Mouse (Mus musculus) CD8-positive naive resting alpha-beta T cell, adult 2 months (primary cell): ENCODE results near the gene Cntn5.

Experiments used
- DNase-seq, 2 experiments: peaks; one replicate each; pipeline ENCODE4 v3.0.0; 2022; ENCODE audit warnings: low read depth in 2 of 2, low spot score in 2 of 2

Gene Cntn5

DNA sequence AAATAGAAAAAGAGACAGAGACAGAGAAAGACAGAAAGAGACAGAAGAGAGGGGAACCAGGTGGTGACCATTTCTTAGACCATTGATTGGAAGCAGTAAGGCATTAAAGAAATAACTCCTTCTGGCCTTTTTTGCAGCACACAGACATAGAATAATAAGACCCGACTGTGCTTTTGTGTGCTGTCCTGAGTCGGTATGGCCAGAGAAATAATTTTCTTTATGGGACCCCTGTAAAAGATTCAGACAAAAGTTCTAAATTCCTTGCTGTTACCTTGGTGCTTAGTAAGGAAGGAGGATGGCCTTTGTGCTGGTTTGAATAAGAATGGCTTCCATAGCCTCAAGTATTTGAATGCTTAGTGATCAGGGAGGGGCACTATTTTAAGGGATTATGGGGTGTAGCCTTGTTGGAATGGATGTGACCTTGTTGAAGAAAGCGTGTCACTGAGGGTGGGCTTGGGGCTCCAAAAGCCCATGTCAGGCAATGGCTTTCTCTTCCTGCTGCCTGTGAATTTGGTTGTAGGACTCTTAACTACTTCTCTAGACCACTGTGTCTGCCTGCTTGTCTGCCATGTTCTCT, 455.5 kb downstream of the Cntn5 start:
- no peak for DNase-seq

DNA sequence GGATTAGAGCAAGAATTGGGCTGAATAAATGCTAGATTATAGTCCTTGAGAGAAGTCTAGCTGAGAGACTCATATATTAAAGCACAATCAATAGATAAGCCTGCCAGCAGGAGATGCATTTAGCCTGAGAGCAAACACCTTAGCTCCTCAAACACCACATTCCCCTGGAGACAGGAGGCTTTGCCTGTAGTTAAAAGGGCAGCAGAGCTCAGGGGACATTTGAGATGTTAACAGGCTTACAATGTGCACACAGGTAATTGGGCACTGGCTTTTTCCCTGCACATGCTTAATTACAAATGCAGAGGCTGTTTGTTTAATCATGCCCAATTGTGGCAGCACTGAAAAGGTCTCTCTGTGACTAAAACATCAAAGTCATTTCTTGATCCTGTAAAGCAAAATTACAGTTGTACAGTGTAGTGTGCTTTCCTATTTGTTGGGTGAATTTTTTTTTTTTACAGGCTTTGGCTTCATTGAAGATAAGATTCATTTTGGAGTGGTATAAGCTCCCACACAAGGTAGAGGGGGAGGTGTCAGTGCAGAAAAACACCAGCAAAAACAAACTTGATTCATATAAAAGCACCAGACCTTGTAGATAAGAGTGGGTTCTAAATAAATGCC, 457.2 kb downstream of the Cntn5 start:
- no peak for DNase-seq

DNA sequence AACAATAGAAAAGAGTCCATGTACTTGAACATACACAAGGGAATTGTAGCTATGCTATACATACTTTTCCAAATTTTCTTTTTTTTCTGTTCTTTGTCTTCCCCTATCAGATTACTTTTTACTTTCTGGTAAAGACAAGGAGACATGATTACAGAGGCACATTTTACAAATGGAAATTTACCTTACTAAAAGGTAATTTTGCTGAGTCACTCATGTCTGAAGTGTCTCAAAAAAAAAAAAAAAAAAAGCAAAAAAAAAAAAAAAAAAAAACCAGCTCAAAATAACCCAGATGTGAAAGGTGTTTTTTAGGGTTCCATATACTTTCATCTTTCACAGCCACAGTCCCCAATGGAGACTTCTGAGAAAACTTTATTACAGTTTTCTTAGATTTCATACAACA, 492.5 kb downstream of the Cntn5 start:
- DNase-seq, result no peak

DNA sequence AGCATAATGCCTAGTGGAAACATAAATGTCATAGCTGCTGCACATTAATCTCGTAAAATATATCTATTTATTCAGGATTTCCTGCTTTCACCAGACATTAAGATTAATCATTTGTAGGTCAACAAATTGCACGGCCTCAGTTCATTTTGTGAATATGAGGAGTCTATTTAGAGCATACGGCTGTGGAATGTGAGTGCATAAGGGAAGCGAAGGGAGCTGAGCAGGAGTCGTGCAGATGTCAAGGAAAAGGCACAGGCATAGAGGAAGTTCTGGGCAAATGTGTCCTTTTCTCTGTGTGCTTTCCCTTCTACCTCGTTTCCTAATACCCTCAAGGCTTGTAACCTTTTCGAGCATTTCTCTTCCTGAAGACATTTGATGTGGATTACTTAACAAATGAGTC, 504.5 kb downstream of the Cntn5 start:
- DNase-seq, result no peak

DNA sequence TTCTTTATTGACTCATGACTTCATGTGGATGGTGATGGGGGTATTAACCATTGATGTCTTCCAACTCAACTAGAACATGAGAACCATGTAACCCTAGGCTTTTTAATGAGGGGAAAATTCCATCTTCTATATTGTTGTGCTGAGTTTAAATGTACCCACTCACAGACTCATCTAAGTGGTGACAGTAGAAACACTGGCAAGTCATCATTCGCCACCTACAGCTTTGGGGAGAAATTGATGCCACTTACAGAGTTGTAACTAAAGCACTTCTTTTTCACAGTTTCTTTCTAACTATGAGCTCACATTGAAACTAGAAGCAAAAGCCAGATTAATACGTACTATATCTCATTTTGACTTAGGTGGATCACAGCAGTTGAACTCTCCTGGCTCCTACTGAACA, 514.7 kb downstream of the Cntn5 start:
- DNase-seq, result no peak

DNA sequence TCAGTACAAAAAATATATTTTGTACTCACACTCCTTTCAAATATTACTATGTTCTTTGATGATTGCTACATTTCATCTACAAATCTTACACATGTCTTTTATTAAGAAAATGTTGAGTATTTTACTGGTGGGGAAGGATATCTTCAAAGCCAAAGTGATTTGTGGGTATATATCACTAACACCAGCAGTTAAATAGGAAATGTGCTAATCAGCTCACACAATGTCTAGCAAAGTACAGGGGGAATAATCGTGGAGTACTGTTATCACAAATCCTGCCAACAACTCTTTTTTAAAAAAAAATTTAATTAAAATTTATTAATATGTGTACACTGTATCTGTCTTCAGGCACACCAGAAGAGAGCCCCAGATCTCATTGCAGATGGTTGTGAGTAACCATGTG, 520.1 kb downstream of the Cntn5 start:
- DNase-seq, result no peak

DNA sequence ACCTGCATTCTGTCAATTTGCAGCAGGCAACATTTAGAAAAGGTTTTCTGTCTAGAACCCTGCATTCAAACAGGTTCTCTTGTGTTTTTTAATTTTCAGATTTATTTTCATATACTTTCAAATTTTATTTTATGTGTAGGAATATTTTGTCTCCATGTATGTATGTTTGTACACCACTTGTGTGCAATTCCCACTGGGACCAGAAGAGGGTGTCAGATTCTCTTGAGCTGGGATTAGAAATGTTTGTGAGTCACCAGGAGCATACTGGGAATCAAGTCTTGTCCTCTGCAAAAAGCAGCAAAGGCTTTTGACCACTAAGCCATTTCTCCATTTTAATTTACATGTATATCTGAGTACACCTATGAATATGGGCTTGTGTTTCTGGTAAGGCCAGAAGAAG, 521.4 kb downstream of the Cntn5 start:
- DNase-seq, result no peak

DNA sequence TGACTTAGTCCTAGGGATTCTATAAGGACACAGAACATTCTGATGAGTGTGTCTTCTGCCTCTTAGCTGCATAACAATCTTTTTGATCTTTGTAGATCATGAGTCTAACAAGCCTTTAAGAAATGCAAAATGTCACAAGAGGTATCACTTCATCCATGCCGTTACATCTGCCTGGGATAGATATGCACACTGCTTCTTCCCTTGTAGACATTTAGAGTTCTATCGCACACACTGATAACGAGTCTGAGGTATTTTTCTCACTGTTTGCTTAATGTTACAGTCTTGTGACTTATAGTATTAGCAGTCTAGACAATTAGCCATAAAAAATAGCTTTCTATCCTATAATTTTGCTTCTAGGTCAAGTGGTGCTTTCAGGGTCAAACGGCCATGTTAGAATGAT, 522.9 kb downstream of the Cntn5 start:
- no peak for DNase-seq

DNA sequence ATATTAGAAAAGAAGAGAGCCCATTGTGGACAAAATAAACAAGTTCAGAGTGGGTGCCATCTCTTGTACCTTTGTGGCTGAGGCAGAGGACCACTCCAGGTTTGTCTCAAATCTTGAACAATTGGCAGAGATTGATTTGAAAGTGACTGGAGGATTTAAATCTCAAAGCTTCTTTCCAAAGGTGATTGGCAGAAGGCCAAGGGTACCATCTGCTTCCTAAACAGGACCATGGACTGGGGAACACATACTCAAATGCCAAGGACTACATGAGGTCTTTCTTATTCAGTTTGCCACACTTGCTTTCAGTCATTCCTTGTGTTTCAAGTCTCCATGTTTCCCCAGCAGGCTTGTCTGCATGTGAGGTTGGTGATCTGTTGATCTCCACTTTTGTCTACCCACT, 528.3 kb downstream of the Cntn5 start:
- no peak for DNase-seq

DNA sequence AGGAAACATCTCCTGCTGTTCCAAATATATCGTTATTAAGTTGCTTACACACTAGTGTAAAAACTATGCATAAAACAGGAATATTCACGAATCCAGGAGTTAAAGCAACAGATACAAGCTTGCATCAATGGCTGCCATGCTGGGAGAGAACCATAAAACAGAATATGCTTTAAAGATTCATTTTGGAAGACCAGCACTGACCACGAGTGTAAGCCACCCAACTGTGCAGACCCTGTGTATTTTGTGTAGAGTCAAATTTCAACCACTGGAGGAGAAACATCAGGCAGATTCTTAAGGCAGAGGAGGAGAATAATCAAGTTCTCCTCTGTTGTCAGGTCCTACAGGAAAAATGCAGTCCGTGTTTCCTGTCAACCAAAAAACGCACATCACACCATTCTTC, 535.6 kb downstream of the Cntn5 start:
- no peak for DNase-seq

DNA sequence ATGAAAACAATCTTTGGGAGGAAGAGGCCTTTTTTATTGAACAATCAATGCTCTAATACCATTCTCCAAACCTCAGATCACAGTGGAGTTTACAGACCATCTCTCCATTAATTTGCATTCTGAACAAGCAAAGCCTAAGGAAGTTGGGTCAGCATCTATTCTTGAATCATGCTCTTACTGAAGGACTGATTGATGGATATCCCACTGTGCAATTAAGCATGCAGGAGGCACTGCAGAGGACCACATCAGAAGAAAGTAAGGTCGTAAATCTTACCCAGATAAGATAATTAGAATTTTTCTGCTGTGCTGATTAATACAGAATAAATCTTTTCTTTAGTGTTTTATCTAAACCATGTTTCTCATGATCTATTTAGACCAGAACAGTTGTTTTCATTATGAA, 536.2 kb downstream of the Cntn5 start:
- no peak for DNase-seq

DNA sequence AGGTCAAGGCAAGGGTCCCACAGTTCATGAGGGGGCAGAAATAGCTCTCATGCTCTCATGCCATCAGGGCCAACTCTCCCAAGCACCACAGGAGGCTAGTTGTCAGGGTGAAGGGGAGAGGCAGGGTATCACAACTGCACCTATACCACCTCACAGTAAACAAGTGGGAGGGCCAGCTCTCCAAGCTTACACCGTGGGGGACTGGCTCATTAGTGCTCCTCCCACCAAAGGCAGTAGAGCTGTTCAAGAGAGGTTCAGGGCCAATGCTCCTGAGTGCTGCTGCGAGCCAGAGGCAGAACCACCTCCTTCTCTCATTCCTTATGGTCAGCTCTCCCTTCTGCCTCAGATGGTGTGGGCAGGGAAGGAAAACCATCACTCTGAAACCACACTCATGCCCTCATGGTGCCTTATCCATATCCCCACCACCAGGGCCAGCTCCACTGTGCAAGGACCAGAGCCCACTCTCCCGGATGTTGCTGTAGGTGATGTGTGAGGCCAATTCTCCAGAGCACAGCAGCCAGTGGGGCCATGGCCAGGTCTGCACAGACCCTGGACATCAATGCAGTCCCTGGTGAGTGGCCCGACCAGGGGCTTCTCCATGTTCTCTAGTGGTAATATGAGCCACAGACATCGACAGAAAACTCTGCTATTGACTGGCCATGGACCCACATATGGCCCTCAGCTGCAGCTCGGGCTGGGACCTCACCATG, 538.2 kb downstream of the Cntn5 start:
- no peak for DNase-seq

DNA sequence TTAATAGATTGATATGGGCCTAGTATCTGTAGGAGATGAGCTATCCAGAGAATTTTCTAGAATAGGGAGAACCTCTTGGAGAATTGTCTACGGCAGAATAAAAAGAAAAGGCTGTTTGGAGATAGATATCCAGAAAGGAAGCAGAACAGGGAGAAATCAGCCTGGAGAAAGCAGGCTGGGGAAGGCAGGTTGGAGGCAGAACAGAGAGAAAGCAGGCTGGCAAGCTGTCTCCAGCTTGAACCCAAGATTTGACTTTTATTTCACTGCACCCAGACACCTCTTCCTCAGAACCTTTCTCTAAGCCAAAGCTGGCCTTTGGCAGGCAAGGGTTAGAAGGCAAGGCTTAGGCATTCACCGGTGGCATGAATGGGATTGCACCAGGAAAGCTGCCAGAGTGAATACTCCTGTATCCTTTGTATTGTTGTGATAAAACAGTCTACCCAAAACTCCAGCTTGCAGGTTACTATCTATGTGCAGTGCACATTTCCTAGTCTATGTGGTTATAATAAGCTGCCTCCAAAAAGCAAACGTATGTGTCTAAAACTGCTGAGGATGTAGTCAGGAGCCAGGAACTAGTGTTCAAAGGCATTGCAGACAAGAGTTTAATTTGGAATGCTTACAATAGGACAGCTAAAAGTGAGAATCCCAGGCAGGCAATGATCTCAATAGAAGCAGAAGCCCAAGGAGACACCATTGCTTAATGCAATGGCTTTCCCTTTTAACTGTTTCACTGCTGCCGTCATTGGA, 553.5 kb downstream of the Cntn5 start:
- DNase-seq, result no peak

DNA sequence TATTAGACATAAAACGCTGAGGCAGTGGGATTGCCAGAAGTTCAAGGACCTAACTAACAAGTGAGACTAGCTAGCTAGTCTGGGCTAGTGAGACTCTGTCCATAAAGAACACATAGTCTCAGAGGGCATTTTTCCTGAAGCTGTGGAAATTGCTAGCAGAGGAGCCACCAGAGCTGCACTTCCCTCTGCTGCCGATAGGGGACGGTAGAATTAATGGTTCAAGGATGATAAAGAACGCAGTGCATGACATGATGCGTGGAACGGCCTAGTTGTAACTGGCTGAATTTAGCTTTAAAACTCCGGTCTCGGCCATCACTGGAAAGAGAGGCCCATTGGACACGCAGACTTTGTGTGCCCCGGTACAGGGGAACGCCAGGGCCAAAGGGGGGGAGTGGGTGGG, 555.8 kb downstream of the Cntn5 start:
- DNase-seq, result no peak

DNA sequence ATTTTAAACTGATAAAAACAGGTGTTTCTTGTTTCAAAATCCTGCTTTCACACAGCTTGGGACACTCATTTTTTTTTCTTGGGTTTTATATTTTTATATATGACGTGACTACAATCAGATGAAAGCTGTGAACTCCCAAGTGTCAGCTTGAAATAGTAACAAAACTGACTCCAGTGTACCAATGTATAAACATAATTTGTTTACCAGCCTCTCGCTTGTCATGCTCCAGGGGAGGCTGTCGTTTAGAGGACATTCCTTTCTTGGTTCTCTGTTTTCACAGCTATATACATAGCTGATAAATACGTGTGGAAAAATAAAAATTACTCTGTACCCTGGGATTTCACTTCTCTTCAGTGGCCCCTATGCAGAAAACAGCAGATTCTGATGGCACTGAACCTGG, 556.4 kb downstream of the Cntn5 start:
- DNase-seq, result no peak

DNA sequence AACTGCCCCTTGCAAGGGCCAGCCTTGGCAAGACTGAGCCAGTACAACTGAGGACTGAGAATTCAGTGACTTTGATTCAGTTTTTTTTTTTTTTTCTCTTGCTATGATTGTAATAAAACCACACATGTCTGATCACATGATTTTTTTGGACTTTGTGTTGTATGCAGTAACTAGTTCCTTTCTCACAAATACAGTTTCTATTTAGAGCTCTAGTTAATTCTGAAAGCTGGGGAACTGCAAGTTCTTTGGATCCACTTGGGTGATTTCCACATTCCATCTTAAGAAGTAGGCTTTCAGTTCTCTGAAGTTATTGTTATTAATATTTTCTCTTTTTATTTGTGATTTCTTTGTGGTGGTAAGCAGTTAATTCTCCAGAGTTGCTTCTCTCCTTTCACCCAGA, 563.8 kb downstream of the Cntn5 start:
- DNase-seq, result no peak

DNA sequence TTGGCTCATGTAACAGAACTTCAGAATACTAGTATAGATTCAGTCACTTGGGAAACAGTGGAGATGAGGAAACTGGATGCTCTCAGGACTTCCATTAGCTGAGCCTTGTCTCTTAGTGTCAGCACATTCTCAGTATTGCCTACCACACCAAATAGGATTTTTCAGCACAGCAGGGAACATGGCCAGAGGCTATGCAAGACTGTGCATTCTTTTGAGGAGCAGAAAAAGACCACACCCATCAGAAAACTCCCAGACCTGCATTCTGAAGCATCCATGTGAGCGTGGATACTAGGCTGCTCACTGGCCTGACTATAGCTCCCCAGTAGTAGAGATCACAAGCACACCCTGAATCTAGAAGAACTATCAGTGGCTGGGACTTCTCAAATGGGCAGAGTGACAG, 564.9 kb downstream of the Cntn5 start:
- DNase-seq, result no peak

DNA sequence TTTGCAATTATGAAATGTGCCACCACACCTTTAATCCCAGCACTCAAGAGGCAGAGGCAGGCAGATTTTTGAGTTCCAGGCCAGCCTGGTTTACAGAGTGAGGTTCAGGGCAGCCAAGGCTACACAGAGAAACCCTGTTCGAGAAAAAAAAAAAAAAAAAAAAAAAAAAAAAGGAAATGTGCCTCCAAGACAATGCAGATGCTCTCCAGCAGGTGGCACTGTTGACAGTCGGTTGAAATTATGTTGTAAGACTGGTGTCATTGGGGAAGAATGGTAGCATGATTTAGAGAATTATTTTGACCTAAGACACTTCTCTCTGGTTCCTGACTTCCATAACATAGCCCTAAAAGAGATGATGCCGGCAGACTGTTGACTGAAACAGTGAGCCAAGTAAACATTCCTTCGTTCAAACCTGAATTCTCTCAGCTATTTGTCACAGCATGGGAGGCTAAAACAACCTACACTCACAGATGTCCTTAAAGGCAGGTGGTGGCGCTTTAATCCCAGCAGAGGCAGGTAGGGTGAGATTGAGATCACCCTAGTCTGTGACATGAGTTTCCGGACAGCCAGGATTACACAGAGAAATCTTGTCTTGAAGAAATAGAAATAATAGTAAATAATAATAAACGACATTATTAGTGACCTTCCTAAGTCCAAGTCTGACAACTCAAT, 579.7 kb downstream of the Cntn5 start:
- no peak for DNase-seq

DNA sequence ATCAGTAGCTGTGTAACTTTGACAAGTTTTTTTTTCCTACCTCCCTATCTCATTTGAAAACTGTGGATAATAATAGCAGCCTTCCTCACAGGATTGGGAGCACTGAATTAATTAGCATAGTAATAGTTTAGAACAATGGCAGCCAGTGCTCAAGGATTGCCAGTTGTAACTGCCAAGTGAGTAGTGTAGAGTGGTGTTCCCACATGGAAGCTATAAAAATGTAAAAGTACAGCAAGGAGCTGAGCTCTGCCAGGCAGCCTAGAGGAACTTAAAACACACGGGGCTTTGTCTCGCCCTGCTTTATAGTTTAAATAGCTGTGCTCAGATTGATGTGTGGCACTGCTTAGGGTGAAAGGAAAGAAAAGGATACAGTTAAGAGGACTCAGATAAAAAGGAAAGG, 635.2 kb downstream of the Cntn5 start:
- no peak for DNase-seq

DNA sequence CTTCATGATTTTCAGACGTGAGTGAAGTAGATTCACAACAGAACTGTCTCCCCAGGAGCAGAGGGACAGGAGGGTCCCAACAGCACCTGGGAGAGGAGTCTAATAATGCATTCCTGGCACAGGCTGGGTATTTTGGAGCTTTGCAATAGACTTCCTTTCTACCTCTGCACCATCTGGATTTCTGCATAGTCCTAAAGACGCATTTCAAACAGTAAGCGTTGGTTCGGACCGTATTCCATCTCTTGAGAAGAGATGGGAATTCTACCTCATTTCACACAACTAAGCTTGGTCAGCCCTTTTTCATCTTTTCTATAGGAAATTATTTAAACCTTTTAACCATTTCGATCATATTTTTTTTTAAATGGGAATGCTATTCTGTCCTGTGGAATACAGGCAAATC, 635.7 kb downstream of the Cntn5 start:
- no peak for DNase-seq

DNA sequence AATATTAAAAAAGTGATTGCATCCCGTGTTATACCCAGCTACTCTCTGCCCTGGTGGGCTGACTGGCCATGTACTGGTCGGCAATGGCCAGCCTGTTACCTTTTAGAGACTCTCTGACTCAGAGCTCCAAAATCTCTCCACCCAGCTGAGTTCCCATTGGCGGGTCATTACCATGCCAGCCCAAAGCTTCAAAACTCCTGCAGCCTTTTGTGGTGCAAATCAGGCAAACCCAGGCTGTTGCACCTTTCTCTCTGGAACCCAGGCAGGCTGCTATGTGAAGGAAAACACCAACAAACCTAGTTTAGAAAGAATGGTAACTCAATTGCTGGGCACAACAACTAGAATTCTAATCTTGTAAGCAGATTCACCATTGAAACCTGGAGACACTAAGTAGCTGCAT, 639.0 kb downstream of the Cntn5 start:
- DNase-seq, result no peak

DNA sequence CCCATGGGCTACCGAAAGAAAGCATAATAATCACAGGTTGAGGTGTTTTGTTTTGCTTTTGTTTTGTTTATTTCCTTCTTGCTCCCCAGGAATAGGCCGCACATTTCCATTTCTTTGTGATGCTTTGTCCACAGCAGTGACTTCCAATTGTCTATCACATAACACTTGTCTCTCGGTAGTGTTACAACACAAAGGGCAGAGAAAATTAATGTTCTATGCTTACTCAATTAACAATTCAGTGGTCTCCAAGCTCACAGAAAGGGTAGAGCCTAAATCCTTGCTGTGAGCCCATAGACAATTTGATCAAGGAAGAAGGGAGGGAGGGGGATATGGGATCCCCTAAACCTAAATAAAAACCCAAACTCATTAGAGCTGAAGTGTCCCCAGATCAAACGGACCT, 671.2 kb downstream of the Cntn5 start:
- no peak for DNase-seq
